Mouse (Mus musculus) lung, embryonic 14.5 days (tissue): ENCODE data around the gene Sulf2. TPM values are rescaled to one million over a fixed set of nuclear protein-coding genes. Genes with fewer than 3 reads are reported as not detected.

ENCODE experiments used
- ATAC-seq: fragments of 200-750 bp; cut with Nextera tagmentation; 2 replicates; pipeline ENCODE4 v1.8.0; 2017; ENCODE audit warnings: mild to moderate bottlenecking, moderate TSS enrichment, moderate library complexity; ENCODE audit not compliant: insufficient read depth
- DNase-seq: peaks from one replicate; pipeline ENCODE4 v3.0.0-alpha.2; 2015
- H3K27ac ChIP-seq: fragments of 300-500 bp; sonication (generic); 2 replicates; pipeline ENCODE4 v1.5.1; 2014; ENCODE audit warnings: low read depth, mild to moderate bottlenecking, moderate library complexity
- H3K27me3 ChIP-seq: fragments of 300-500 bp; sonication (generic); 2 replicates; pipeline ENCODE4 v1.6.1; 2014; ENCODE audit warnings: low read length, control low read depth; ENCODE audit not compliant: insufficient read depth
- H3K36me3 ChIP-seq: fragments of 300-500 bp; sonication (generic); 2 replicates; pipeline ENCODE4 v1.6.1; 2014; ENCODE audit warnings: control low read depth; ENCODE audit not compliant: insufficient read depth
- H3K4me1 ChIP-seq: fragments of 300-500 bp; sonication (generic); 2 replicates; pipeline ENCODE4 v1.6.1; 2014; ENCODE audit warnings: antibody characterized with exemption, control low read depth; ENCODE audit not compliant: insufficient read depth
- H3K4me2 ChIP-seq: fragments of 300-500 bp; sonication (generic); 2 replicates; pipeline ENCODE4 v1.6.1; 2014; ENCODE audit warnings: mild to moderate bottlenecking
- H3K4me3 ChIP-seq: fragments of 300-500 bp; sonication (generic); 2 replicates; pipeline ENCODE4 v1.5.1; 2014; ENCODE audit warnings: low read depth, low read length
- H3K9ac ChIP-seq: fragments of 300-500 bp; sonication (generic); 2 replicates; pipeline ENCODE4 v1.6.1; 2014
- H3K9me3 ChIP-seq: fragments of 300-500 bp; sonication (generic); 2 replicates; pipeline ENCODE4 v1.6.1; 2016; ENCODE audit warnings: low read depth, low read length, control low read depth
- CTCF ChIP-seq: IDR thresholded peaks from 2 replicates; pipeline ENCODE4 v1.5.1; 2016; ENCODE audit warnings: antibody characterized with exemption, low read depth
- WGBS: fragments of 180-500 bp; shearing (Covaris S2); extraction: QIAGEN DNeasy Blood & Tissue Kit; methylation state at CpG from one replicate; pipeline ENCODE4 v1.1.7; 2014; 5-methylcytosine and 5-hydroxymethylcytosine counted together
- polyA plus RNA-seq: library from polyadenylated mRNA; unstranded; fragments of >200 nt; fragmentation: Nextera tagmentation; extraction: Ambion mirVana; gene quantifications from 2 replicates; pipeline ENCODE4 v1.2.1, GENCODE M21; 2014

The Sulf2 gene
- polyA plus RNA-seq, 1 experiment from 2014 or later = 57.6 TPM

GRCm38 (mm10) chr2:166108326-166108725 is 47.1 kb downstream of the Sulf2 start:
- no peak for ATAC-seq
- TF ChIP-seq CTCF = peak; percentile 93
- Histone ChIP-seq H3K4me2 (no peak overlapping the region), H3K4me1 (no peaks in the 10 kb centered on the region), H3K9ac (no peak overlapping the region), H3K27me3 (no peaks in the 10 kb centered on the region), H3K36me3 (no peaks in the 10 kb centered on the region), H3K9me3 (no peaks in the 10 kb centered on the region), H3K4me3 (no peak overlapping the region), H3K27ac (no peak overlapping the region)
- 22% methylated on average over 4 of the region's 4 CpGs for WGBS
- peak; percentile 96 for DNase-seq

GRCm38 (mm10) chr2:166107911-166108310 is 47.6 kb downstream of the Sulf2 start:
- Histone ChIP-seq H3K4me1 (no peaks in the 10 kb centered on the region), H3K27ac (no peak overlapping the region), H3K36me3 (no peaks in the 10 kb centered on the region), H3K4me3 (no peak overlapping the region), H3K27me3 (no peaks in the 10 kb centered on the region), H3K9ac (no peak overlapping the region), H3K9me3 (no peaks in the 10 kb centered on the region), H3K4me2 (no peak overlapping the region)
- ATAC-seq = no peak
- 81% methylated on average over 5 of the region's 5 CpGs for WGBS
- no peak for DNase-seq
- TF ChIP-seq CTCF = no peak

- no peak overlapping the region for H3K4me2 ChIP-seq
- H3K9ac ChIP-seq = no peak overlapping the region
- DNase-seq (no peak), ATAC-seq (no peak)
- H3K27me3 ChIP-seq = no peaks in the 10 kb centered on the region
- H3K9me3 ChIP-seq = no peaks in the 10 kb centered on the region
- TF ChIP-seq CTCF = no peak
- 72% methylated on average over 2 of the region's 2 CpGs for WGBS
- no peaks in the 10 kb centered on the region for H3K4me1 ChIP-seq
- no peaks in the 10 kb centered on the region for H3K36me3 ChIP-seq
- H3K27ac ChIP-seq = no peak overlapping the region
- no peak overlapping the region for H3K4me3 ChIP-seq
Observed at GRCm38 (mm10) chr2:166106631-166107030, 48.8 kb downstream of the Sulf2 start.

- Histone ChIP-seq H3K4me3 (no peak overlapping the region), H3K36me3 (no peaks in the 10 kb centered on the region), H3K27ac (peak overlapping the region; percentile 12; the same call in 1 of the 2 replicates), H3K9me3 (no peaks in the 10 kb centered on the region), H3K4me2 (no peak overlapping the region), H3K9ac (no peak overlapping the region), H3K27me3 (no peaks in the 10 kb centered on the region), H3K4me1 (no peaks in the 10 kb centered on the region)
- ATAC-seq = no peak
- no peak for TF ChIP-seq CTCF
- 73% methylated on average over 9 of the region's 9 CpGs for WGBS
- no peak for DNase-seq
Observed at GRCm38 (mm10) chr2:166105911-166106310, 49.6 kb downstream of the Sulf2 start.

- 60% methylated on average over 7 of the region's 7 CpGs for WGBS
- no peak for ATAC-seq
- no peaks in the 10 kb centered on the region for H3K4me1 ChIP-seq
- no peaks in the 10 kb centered on the region for H3K27me3 ChIP-seq
- no peak overlapping the region for H3K4me3 ChIP-seq
- TF ChIP-seq CTCF = no peak
- no peak overlapping the region for H3K4me2 ChIP-seq
- H3K9ac ChIP-seq = no peak overlapping the region
- no peaks in the 10 kb centered on the region for H3K36me3 ChIP-seq
- no peak overlapping the region for H3K27ac ChIP-seq
- DNase-seq = peak; percentile 21
- H3K9me3 ChIP-seq = no peaks in the 10 kb centered on the region
Observed at GRCm38 (mm10) chr2:166102893-166103292, 52.6 kb downstream of the Sulf2 start.

- H3K4me1 ChIP-seq = no peaks in the 10 kb centered on the region
- no peak for TF ChIP-seq CTCF
- no peaks in the 10 kb centered on the region for H3K36me3 ChIP-seq
- no peak overlapping the region for H3K4me3 ChIP-seq
- ATAC-seq (no peak), DNase-seq (peak; percentile 35)
- H3K9me3 ChIP-seq = no peaks in the 10 kb centered on the region
- 0 out of 2 replicates have a peak overlapping the region, but pooled peaks have one; percentile 18 for H3K27ac ChIP-seq
- H3K9ac ChIP-seq = no peak overlapping the region
- no peak overlapping the region for H3K4me2 ChIP-seq
- 73% methylated on average over 21 of the region's 21 CpGs for WGBS
- no peaks in the 10 kb centered on the region for H3K27me3 ChIP-seq
Observed at GRCm38 (mm10) chr2:166100309-166101262, 54.9 kb downstream of the Sulf2 start.

GRCm38 (mm10) chr2:166098292-166098933 is 57.0 kb downstream of the Sulf2 start:
- Histone ChIP-seq H3K27me3 (no peaks in the 10 kb centered on the region), H3K9me3 (no peaks in the 10 kb centered on the region), H3K27ac (no peak overlapping the region), H3K4me1 (no peaks in the 10 kb centered on the region), H3K9ac (no peak overlapping the region), H3K36me3 (no peaks in the 10 kb centered on the region), H3K4me3 (no peak overlapping the region), H3K4me2 (no peak overlapping the region)
- 51% methylated on average over 15 of the region's 15 CpGs for WGBS
- DNase-seq = no peak
- TF ChIP-seq CTCF = no peak
- no peak for ATAC-seq
